18 mouse cellular contexts compared by ENCODE assay signal in the genomic region with DNA sequence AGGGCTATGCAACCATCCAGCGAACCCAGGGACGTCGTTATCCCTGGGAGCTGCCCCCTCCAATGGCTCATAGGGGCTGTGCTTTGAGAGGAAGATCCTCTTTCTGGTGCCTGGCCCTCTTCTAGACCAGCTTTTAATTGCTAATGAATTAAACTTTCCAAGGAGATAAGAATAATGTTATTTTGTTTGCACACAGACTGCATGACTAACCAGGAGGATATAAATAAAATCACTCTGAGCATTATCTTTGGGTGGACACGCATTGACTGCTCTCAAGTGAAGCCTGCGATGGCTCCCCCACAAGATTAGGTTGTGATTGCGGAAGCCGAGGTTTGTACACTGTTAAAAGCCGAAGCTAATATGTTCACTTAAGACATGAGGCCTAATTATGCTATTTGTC.
"Had no signal": no experiment of that assay in that cellular context is flagged by ENCODE, and none has a peak within 500 bp of the region (broad histone marks: within the 10 kb centered on the region; RNA-seq: fewer than 3 reads in every experiment).

No protein-coding gene starts in this region.

- H3K4me1 ChIP-seq: liver, embryonic 13.5 days; midbrain, embryonic 12.5 days; midbrain, embryonic 15.5 days had no signal

- H3K27ac ChIP-seq: layer of hippocampus, adult 2 months; limb, embryonic 10.5 days; limb, embryonic 13.5 days; liver, embryonic 13.5 days; macrophage; midbrain, embryonic 12.5 days; midbrain, embryonic 15.5 days; neural tube, embryonic 12.5 days had no signal

- H3K4me3 ChIP-seq: layer of hippocampus, adult 2 months; limb, embryonic 10.5 days; limb, embryonic 13.5 days; liver, embryonic 13.5 days; midbrain, embryonic 12.5 days; midbrain, embryonic 15.5 days; neural tube, embryonic 12.5 days had no signal

- DNase-seq: kidney, adult 2 months; kidney, postnatal 10 days; layer of hippocampus, adult 9-11 months; liver, embryonic 13.5 days; lung, embryonic 14.5 days; retina, postnatal 1 day; right cerebral cortex, postnatal 25 days; spleen, adult 18-20 months; thymus, postnatal 25 days had no signal

- H3K4me2 ChIP-seq: limb, embryonic 13.5 days; liver, embryonic 13.5 days; lung, embryonic 14.5 days; midbrain, embryonic 12.5 days; midbrain, embryonic 15.5 days; neural tube, embryonic 12.5 days had no signal

- ATAC-seq: intestine, postnatal 0 days; lung, postnatal 0 days; midbrain, embryonic 15.5 days had no signal

- H3K27me3 ChIP-seq: limb, embryonic 13.5 days; liver, embryonic 13.5 days; midbrain, embryonic 12.5 days; midbrain, embryonic 15.5 days; neural tube, embryonic 12.5 days had no signal

- H3K36me3 ChIP-seq: limb, embryonic 10.5 days; limb, embryonic 13.5 days; liver, embryonic 13.5 days; midbrain, embryonic 12.5 days; midbrain, embryonic 15.5 days; neural tube, embryonic 12.5 days had no signal

- H3K9ac ChIP-seq: limb, embryonic 13.5 days; liver, embryonic 13.5 days; lung, embryonic 14.5 days; midbrain, embryonic 12.5 days; midbrain, embryonic 15.5 days; neural tube, embryonic 12.5 days had no signal

- H3K9me3 ChIP-seq: limb, embryonic 10.5 days; limb, embryonic 13.5 days; liver, embryonic 13.5 days; midbrain, embryonic 12.5 days; midbrain, embryonic 15.5 days; neural tube, embryonic 12.5 days had no signal
